Mouse (Mus musculus) ES-Bruce4 (cell line): ENCODE data around the gene Grip1. TPM values are rescaled to one million over a fixed set of nuclear protein-coding genes. Genes with fewer than 3 reads are reported as not detected.

ENCODE experiments used
- H3K27ac ChIP-seq: 2 replicates; pipeline ENCODE4 v1.5.1; 2012; ENCODE audit warnings: low read length, inconsistent platforms; ENCODE audit not compliant: insufficient read depth
- H3K27me3 ChIP-seq: 2 replicates; pipeline ENCODE4 v1.6.1; 2012; ENCODE audit warnings: mild to moderate bottlenecking, low read length, inconsistent platforms; ENCODE audit not compliant: control insufficient read depth, poor library complexity, insufficient read depth, severe bottlenecking
- H3K36me3 ChIP-seq: 2 replicates; pipeline ENCODE4 v1.6.1; 2012; ENCODE audit warnings: inconsistent platforms, mild to moderate bottlenecking, low read length, moderate library complexity; ENCODE audit not compliant: control insufficient read depth, poor library complexity, insufficient read depth, severe bottlenecking
- H3K4me1 ChIP-seq: one replicate; pipeline ENCODE4 v1.8.1; 2011; ENCODE audit warnings: low read length; ENCODE audit not compliant: control insufficient read depth, insufficient read depth
- H3K4me3 ChIP-seq: 2 replicates; pipeline ENCODE4 v1.5.1; 2011; ENCODE audit warnings: low read depth, mild to moderate bottlenecking, low read length
- H3K9ac ChIP-seq: 2 replicates; pipeline ENCODE4 v1.6.1; 2012; ENCODE audit warnings: low read depth, mild to moderate bottlenecking, inconsistent platforms; ENCODE audit not compliant: poor library complexity, severe bottlenecking
- H3K9me3 ChIP-seq: replicated peaks from 2 replicates; pipeline ENCODE4 v1.6.1; 2012; ENCODE audit warnings: mild to moderate bottlenecking, low read length, inconsistent platforms; ENCODE audit not compliant: control insufficient read depth, poor library complexity, insufficient read depth, severe bottlenecking
- CTCF ChIP-seq: IDR thresholded peaks from one replicate; pipeline ENCODE4 v1.8.1; 2011; ENCODE audit warnings: low read depth, low read length
- EP300 ChIP-seq: IDR thresholded peaks from 2 replicates; pipeline ENCODE4 v1.6.1; 2011; ENCODE audit warnings: low read depth, low read length; ENCODE audit not compliant: insufficient read depth
- POLR2A ChIP-seq: IDR thresholded peaks from one replicate; pipeline ENCODE4 v1.8.1; 2011; ENCODE audit warnings: low read length; ENCODE audit not compliant: insufficient read depth
- polyA plus RNA-seq: library from polyadenylated mRNA; stranded (reverse); fragments of >200 nt; gene quantifications from 2 replicates; pipeline ENCODE4 v1.2.4, GENCODE M21; 2011; ENCODE audit warnings: low read depth; ENCODE audit not compliant: missing spikeins, insufficient read depth, insufficient read length

Gene Grip1
- polyA plus RNA-seq, 1 experiment, result 10.3 TPM

- Histone ChIP-seq H3K27ac (no peak overlapping the region), H3K36me3 (no peaks in the 10 kb centered on the region), H3K9ac (no peak overlapping the region), H3K9me3 (no peaks in the 10 kb centered on the region), H3K27me3 (no peaks in the 10 kb centered on the region), H3K4me1 (peaks cover 3% of the 10 kb centered on the region), H3K4me3 (no peak overlapping the region)
- TF ChIP-seq POLR2A (no peak), EP300 (0 out of 2 replicates have a peak, but pooled peaks have one; percentile 21), CTCF (no peak)
Observed at GRCm38 (mm10) chr10:119839645-119840044, 386.0 kb downstream of the Grip1 start.

GRCm38 (mm10) chr10:119842004-119842403, 388.4 kb downstream of the Grip1 start:
- Histone ChIP-seq H3K27me3 (no peaks in the 10 kb centered on the region), H3K9me3 (no peaks in the 10 kb centered on the region)
- TF ChIP-seq POLR2A, result no peak

DNA sequence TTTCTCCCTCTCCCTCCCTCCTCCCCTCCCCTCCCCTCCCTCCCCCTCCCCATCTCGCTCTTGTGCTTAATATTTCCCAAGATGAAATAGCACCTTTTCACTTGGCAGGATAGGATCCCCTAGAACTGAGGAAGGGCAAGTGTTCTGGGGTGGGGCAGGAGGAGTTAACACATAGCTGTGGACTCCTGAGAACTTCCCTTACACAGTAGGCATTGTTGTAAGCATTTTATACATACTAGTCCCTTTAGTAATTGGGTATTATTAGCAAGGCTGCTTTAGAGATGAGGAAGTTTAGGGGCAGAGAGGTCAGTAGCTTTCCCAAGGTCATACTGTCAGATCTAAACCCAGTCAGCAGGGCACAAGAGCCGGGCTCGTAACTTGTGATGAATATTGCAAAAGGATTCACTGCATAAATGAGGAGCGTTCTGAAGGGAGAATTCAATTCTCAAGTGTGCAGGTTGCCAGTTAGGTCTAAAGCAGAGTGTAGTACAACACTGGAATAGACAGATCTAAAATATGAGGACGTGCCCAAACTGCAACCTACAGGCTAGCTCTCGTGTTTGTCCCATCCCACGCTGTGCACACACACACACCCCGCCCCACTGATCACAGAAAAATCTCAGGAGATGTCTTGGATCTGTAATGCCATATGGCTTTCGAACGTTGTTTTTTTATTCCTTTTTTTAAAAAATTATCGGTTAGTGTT, 392.2 kb downstream of the Grip1 start:
- Histone ChIP-seq H3K4me1 (no peaks in the 10 kb centered on the region), H3K9me3 (no peaks in the 10 kb centered on the region), H3K4me3 (no peak overlapping the region), H3K36me3 (no peaks in the 10 kb centered on the region), H3K9ac (no peak overlapping the region), H3K27me3 (no peaks in the 10 kb centered on the region), H3K27ac (no peak overlapping the region)
- TF ChIP-seq CTCF (no peak), POLR2A (no peak), EP300 (no peak)

More at GRCm38 (mm10) chr10:119842004-119842403, 388.4 kb downstream of the Grip1 start:
- no peaks in the 10 kb centered on the region for H3K36me3 ChIP-seq
- peaks cover 3% of the 10 kb centered on the region for H3K4me1 ChIP-seq
- H3K27ac ChIP-seq, result no peak overlapping the region
- no peak overlapping the region for H3K4me3 ChIP-seq
- no peak overlapping the region for H3K9ac ChIP-seq

DNA sequence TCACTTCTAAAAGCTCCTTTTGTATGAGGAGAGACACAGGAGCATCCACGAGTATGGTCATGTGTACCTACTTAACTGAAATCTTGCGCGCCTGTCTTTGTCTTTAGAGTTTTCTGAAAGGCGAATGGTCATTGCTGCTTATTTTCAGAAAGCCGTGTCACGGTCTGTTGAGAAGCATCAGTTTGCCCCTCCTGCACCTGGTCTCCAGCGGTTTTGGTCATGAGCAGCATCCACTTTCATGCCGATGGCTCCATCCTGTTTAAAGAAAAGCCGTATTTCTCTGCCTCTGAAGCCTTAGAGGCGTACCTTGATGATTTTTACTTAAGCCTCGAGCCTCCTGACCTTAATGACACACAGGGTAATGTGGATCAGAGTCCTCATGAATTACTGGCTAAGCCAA, 398.0 kb downstream of the Grip1 start:
- H3K9me3 ChIP-seq, result no peaks in the 10 kb centered on the region
- H3K27me3 ChIP-seq, result no peaks in the 10 kb centered on the region
- TF ChIP-seq EP300 (no peak), CTCF (no peak), POLR2A (no peak)
- no peaks in the 10 kb centered on the region for H3K4me1 ChIP-seq
- no peaks in the 10 kb centered on the region for H3K36me3 ChIP-seq
- H3K27ac ChIP-seq, result no peak overlapping the region
- H3K9ac ChIP-seq, result no peak overlapping the region
- no peak overlapping the region for H3K4me3 ChIP-seq

GRCm38 (mm10) chr10:119852582-119853135, 399.0 kb downstream of the Grip1 start:
- no peaks in the 10 kb centered on the region for H3K27me3 ChIP-seq
- H3K4me1 ChIP-seq, result no peaks in the 10 kb centered on the region
- TF ChIP-seq CTCF, result no peak
- no peak for TF ChIP-seq POLR2A
- TF ChIP-seq EP300, result no peak
- no peak overlapping the region for H3K27ac ChIP-seq
- no peak overlapping the region for H3K9ac ChIP-seq
- no peaks in the 10 kb centered on the region for H3K9me3 ChIP-seq
- no peaks in the 10 kb centered on the region for H3K36me3 ChIP-seq
- H3K4me3 ChIP-seq, result no peak overlapping the region

- no peaks in the 10 kb centered on the region for H3K4me1 ChIP-seq
- H3K9me3 ChIP-seq, result 0 out of 2 replicates have a peak, but pooled peaks cover 3% of the 10 kb centered on the region
- H3K36me3 ChIP-seq, result no peaks in the 10 kb centered on the region
- H3K9ac ChIP-seq, result no peak overlapping the region
- H3K4me3 ChIP-seq, result no peak overlapping the region
- H3K27ac ChIP-seq, result no peak overlapping the region
- no peaks in the 10 kb centered on the region; the same call in 1 of the 2 replicates for H3K27me3 ChIP-seq
- no peak for TF ChIP-seq POLR2A
- TF ChIP-seq CTCF, result no peak
- TF ChIP-seq EP300, result no peak
Observed at GRCm38 (mm10) chr10:119867726-119868125, 414.1 kb downstream of the Grip1 start.
